Mouse (Mus musculus) cerebellum, adult 9-10 months (tissue): ENCODE measurements around the gene Cmtr1.

ENCODE experiments used
- DNase-seq: peaks from one replicate; pipeline ENCODE4 v3.0.0; 2022

The Cmtr1 gene

DNA sequence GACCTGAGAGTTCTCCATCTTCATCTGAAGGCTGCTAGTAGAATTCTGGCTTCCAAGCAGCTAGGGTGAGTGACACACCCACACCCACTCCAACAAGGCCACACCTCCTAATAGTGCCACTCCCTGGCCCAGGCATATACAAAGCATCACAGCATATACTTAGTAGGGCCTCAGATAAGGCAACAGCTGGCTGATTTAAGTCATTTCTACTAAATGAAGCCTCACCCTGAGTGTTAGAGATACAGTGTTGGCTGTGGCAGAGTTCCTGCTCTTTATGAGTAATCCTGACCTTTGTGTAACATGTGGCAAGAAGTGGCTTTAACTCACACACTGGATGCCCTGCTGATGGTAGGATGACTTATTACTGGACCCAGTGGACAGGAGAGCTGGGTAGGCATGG, 9.5 kb downstream of the Cmtr1 start:
- DNase-seq: no peak

DNA sequence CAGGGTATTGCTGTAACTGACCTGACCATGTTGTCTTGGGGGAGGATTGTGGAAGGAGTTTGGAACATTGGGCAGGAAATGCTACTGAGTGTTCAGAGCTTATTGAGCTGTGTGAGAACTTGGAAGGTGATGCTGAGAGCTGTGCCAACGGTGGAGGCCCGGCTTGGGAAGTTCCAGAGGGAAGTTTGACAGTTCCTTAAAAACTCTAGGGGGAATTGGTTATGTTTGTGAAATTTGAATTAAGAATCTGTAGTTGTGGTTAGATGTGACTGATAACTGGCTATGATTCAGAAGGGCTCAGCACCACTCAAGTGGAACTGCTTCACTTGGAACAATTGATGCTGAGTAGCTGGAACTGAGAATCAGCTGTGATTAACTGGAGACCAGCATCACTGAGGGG, 10.6 kb downstream of the Cmtr1 start:
- no peak for DNase-seq

DNA sequence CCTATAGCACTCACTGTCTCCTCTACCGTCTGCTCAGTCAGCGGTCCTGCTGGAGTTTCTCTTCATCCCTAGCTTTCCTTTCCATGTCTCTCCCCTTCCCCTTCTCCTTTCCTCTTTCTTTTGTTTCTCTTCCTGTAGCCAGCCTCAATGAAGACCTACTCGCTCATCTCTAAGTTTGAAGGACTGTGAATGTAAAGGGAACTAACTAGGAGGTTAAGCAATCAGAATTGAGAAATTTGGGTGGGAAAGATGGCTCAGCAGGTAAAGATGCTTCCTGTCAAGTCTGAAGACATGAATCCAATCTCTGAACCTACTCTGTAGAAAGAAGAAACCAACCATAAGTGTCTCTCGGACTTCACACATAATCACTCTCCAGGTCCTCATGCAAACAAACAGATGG, 12.9 kb downstream of the Cmtr1 start:
- DNase-seq: no peak

DNA sequence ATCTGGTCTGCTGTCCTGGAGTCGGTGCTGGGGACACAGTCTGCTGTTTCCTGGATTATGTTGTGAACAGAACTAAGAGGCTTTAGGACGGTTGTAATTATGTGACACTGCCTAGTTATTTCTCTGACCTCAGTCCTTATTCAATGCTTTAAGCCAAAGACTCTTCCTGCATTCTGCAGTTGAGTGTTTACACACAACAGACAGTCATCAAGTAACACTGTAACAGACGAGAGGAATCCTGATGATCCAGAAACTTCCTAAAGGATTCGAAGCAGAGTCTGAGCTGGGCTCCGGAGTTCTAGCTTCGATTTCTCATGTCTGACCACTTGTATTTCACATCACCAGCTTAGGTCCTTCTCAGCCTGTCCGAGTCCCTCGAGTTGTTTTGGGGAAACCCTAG, 18.1 kb downstream of the Cmtr1 start:
- no peak for DNase-seq

DNA sequence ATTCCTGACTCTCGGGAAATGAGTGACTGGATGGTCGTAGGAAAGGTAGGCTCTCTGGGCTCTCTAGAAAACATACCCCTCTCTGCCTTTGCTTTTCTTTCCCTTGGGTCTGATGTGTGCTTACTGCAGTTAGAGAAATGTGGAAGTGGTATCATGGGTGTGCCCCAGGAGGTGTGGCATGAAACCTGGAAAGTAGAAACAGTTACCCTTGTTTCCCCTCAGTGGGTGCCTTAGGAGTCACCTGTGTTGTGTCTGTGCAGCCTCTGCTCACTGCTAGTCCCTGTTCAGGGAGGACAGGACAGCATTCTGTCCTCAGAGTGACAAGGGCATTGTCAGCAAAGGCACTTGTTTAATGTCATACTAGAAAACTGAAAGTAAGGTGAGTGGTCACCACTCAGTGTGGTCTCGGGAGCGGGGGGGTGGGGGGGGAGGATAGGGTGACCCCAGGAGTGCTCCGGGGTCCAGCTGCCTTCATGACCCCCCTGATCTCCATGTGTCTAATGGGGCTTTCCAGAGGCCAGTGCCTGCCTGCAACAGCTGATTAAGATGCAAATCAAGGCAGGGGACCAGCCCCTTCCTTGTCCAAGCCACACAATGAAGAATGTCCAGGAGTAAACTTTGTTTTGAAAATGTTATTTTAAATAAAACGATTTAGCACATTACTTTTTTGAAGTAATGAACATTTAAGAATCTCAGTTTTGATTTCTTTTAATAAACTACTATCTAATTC, 18.8 kb downstream of the Cmtr1 start:
- DNase-seq: no peak

DNA sequence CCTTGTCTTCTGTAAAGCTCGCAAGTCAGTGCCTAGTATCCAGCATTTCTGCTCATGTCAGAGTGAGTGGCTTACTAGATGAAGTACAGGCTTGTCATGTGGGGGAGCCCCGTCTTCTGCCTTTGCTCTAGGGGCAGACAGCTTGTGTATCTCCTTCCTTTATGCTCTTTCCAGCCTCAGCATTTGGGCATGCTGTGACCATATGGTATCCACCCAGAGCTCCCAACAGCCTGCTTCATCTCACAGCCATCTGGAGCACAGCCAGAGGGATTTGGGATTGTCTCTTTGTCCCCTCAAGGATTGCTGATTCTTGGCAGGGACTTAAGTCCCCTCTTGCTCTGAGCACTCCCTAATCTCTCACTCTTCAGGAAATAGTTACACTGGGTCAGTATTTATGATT, 19.8 kb downstream of the Cmtr1 start:
- peak; percentile 99 for DNase-seq

DNA sequence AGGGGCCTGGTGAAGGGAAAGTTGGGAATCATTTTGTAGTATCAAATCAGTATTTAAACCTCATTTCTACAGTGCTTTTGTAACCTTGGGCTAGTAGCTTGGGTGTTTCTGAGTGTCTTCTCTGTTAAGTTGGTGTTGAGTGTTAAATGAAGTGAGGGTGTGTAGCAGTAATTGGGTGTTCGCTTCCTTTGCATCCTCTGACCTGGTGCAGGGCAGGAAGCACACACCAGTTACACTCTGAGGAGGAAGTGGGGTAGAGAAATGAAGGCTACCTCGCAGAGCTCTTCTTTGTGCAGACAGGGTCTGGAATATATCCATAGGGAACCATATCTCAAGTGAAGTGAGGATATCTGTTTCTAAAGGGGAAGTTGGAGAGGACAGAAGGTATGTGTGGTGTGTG, 20.5 kb downstream of the Cmtr1 start:
- DNase-seq: no peak

DNA sequence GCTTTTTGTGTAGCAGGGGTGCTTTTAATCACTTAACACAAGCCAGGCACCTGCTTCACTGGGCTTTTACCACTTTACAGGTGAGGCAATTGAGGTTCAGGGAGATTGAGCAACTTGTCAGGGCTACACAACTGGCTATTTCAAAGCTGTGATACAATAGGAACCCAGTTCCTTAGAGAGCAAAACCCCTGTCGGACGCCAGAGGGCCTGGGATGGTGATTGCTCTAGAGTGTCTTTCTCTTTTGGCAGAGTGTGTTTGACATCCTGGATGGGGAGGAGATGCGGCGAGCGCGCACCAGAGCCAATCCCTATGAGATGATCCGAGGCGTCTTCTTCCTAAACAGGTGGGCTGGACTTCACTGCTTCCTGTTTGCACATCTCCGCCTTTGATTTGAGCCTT, 21.3 kb downstream of the Cmtr1 start:
- no peak for DNase-seq

DNA sequence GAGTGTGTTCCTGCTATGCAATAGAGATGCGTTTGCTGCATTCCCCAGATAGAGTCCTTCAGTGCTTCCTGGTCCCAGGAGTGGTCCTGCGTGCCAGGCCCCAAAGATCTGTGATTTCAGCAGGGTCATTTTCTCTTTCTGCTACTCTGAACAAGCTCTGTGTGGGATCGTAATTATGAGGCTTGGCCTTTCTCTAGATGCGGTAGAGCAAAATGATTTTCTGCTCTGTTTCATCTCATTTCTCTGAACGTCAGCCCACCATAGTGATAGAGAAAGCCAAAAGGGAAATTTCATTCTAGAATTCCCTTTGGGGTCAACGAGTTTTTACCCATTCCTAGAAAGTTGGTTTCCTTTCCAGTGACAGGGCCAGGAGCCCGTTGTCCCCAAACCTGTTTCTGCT, 21.9 kb downstream of the Cmtr1 start:
- no peak for DNase-seq

DNA sequence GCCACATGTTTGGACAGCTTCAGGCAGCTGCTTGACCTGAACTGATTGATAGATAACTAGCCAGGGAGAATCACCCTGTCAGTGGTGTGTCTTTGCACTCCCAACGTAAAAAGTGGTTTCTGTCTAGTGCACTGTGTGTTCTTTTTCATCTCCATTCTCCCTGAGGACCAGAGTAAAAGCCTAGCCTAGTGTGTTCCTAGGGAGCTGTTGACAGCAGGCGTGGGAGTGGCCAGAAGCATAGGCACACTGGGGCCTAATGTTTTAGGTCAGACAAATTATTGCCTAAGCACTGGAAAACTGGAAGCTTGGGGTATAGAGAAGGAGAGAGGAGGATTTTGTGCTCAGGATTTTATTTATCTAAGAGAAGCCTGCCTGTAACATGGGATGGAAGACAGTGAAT, 22.7 kb downstream of the Cmtr1 start:
- DNase-seq: no peak

DNA sequence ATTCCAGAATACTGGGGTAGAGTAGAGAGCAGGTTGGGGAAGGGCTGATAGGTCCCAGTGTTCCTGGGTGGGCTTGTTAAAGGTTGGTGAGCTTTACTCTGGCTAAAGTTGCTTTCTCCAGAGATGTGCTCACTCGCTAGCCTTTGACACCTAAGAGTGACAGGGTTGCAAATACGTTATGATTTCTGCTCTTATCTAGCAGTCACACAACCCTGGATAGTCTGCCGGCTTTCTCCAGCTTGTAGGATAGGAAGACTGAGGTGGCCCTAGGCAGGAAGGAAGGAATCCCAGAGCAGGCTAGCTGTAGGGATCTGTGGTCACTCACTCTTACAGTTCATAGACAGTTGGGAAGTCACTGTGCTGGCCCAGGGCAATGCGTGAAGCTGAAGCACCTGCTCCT, 23.9 kb downstream of the Cmtr1 start:
- no peak for DNase-seq

DNA sequence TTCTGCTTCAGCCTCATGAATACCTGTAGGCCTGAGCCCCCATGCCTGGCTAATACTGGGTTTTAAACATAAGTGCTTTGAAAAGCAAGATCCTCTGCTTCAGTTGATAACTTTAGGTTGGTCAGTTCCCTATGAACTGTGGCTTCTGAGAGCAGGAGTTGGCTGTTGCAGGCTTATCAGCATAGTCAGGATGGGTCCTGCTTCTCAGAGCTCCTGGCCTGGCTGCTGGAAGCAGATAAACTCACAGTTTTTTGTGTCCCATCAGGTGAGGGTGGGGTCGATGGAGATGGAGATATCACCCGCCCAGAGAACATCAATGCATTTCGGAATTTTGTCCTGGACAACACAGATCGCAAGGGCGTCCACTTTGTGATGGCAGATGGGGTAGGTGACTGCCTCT, 26.4 kb downstream of the Cmtr1 start:
- DNase-seq: no peak

DNA sequence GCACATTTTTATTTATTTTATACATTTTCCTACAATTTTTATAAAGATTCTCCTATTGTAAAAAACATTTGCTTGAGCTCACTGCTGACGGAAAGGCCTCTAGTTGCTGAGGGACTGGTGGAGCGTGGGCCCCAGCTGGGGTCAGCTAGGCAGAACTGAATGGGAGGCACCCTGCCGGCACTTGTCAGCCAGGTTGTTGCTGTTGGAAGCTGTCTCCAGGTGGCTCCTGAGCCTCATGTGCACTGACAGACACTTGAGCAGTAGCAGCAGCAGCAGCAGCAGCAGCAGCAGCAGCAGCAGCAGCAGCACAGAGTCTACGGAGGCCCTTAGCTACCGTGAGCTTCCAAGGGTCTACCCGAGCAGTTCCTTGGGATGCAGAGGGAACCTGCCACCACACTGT, 27.0 kb downstream of the Cmtr1 start:
- DNase-seq: no peak

DNA sequence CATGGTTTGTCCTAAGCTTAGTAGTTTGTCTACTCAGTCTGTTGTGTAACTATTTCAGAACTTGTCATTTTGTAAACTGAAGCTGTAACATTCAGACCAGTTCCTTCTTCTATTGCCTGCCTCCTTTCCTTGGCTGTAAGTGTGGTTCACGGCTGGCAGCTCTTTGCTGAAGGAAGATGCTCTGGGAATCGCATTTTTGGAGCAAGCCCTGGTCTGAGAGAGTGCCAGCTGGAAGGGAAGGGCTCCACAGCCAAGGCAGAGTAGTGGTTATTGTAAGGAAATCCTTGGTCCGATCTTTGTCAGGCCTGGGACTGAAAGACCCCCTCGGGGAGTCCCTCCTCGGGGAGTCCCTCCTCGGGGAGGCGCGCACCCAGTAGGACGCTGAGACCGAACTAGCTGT, 28.2 kb downstream of the Cmtr1 start:
- peak; percentile 71 for DNase-seq

DNA sequence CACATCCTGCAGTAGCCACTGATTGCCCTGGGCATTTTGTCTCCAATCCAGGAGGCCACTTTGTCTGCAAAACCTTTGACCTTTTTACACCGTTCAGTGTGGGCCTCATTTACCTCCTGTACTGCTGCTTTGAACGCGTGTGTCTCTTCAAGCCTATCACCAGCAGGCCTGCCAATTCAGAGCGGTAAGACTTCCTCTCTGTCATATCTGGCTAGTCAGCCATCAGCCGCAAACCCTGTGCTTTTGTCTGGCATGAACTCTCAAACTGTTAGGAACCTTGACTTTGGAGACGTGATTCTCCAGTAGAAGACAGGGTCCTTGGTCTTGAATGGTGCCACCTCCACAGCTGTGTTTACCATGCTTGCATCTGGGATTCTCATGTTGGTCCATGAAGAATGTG, 29.9 kb downstream of the Cmtr1 start:
- DNase-seq: no peak

DNA sequence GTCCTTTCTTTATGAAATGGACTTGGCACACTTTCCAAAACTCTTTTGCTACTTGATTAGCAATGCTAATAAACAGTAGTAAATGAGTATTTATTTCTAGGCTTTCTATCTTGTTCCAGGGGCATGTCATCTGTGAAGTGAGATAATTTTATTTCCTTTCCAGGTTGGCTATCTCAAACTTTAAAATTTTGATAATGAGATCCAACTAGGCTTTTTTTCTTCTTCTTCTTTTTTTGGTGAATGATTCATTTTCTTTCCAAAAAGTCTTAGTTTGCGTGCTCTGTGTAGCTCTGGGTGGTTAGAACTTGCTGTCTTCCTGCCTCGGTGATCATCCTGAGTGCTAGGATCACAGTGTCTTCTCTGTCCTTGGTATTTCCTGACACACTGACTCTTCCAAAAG, 32.4 kb downstream of the Cmtr1 start:
- DNase-seq: no peak

DNA sequence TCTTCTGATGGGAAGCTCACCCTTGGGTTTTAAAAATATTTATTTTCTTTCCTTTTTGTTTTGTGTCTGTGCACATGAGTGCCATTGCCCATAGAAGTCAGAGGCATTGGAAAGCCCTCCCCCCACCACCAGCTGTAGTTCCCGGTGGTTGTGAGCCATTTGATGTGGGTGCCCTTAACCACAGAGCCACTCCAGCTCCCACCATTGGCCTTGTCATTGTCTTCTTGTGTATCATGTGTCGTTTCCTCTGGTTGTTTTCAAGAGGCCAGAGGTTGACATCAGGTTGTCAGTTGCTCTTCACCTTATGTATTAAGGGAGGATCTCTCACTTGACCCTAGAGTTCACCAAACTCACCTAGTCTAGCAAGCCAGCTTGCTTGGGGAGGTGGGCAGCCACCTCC, 33.2 kb downstream of the Cmtr1 start:
- DNase-seq: no peak

DNA sequence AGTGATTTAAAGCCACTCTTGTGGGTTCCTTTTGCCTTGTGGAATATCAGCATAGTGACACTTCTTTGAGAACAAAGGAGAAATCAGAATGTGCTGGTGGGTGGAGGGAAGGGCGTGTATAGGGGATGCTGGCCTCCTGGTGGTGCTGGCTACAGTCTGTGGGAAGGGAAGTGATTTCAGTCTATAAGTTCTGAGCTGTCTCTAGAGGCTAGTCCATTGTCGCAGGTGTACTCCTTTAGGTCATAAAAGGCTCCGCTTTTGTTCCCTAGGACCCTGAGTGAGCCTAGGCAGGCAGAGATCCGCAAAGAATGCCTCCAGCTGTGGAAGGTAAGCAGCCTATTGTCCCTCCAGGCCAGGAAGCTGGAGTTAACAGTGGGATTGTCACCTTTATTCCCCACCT, 34.1 kb downstream of the Cmtr1 start:
- DNase-seq: no peak

DNA sequence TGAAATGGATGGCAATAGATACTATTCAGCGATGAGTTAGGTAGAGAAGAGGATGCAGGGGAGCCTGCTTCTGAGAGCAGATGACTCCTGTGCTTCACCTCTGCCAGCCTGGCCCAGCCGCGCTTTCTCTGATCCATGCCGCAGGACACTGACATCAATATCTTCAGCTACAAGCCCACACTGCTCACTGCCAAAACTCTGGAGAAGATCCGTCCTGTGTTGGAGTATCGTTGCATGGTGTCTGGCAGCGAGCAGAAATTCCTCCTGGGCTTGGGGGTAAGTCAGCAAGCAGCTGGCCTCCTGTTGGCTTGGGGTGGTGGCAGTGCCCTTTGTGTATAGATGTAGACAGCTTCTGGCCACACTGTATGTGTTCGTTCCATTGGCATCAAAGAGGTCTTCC, 36.5 kb downstream of the Cmtr1 start:
- no peak for DNase-seq

DNA sequence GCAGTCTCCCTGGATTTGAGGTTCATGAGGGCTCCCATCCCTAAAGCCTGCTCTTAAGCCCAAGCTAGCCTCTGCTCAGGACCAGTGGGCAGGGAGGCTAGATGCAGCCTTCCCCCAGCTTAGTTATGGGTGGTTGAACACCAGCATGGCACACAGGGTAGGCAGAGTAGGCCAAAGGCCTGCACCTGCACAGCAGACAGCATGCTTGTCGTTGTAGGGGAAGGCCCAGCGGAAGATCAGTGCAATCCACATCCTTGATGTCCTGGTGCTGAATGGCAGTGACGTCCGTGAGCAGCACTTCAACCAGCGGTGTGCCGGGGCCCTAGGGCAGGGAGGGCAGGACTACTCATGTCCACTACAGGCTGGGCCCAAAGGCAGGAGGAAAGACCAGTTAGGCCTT, 38.0 kb downstream of the Cmtr1 start:
- DNase-seq: no peak

DNA sequence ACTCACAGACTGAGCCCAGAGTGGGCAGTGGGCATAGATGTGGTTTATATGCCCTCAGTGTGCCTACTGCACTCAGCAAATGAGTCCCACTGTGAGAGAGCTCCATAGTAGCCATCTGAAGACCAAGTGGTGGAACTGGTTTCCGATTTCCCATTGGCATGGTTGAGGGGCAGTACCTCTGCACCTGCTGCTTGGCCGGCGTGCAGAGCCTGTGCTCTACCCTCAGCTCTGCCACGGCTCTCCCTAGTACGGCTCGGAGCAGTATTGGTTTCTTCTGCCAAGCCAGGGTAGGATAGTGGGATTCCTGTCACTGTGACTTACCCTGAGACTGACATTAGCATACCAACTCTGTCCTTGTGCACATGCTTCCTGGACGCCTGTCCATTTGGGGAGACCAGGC, 40.2 kb downstream of the Cmtr1 start:
- DNase-seq: no peak

DNA sequence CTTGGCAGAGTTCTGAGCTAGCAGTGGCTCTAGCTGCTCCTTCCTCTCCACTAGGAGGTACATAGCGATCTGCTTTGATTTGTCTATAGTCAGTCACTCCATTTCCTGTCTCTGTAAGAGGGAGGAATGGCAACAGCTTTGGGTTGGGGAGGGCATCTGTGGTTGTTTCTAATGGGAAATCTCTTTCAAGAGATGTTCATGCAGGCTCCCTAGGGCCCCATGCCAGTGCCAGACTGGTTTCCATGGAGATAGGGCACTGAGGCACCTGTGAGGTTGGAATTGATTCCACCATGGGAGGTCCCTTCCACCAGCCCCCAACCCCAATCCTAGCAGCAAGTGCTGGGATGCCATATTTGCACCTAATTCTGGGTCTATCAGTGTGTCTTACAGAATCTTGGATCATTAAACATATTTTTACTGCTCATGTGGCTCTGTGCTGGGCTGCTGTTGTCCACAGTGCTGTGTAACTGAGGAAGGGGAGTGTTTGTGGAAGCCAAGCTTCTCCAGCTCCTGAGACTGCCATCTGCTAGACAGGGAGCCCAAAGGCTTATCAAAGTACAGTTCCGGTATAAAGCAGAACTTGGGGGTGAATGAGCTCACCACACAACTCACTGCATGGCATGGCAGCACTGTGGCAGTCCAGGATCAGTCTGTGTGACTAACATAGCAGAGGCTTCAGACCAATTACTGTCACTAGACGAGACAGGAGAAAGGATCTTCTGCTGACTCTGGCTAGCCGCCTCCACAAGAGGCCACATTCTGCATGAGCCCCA, 42.7 kb downstream of the Cmtr1 start:
- DNase-seq: no peak

DNA sequence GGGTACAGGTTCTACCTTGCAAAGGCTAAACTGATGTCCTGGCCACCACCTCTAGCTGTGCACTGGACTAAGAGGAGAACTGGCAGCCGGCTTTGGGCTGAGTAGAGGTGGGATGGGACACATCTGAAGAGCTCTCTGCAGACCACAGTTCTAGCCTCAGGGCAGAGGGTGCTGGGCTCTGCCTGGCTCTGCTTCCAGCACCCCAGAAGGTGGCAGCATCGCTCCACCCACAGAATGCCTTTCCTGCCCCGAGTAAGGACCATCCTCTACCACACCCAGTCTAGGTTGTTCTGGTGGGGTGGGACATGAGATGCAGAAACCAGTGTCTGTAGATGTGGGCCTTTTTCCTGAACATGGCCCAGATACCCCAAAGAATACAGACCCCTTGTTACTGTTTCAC, 44.4 kb downstream of the Cmtr1 start:
- peak; percentile 56 for DNase-seq

DNA sequence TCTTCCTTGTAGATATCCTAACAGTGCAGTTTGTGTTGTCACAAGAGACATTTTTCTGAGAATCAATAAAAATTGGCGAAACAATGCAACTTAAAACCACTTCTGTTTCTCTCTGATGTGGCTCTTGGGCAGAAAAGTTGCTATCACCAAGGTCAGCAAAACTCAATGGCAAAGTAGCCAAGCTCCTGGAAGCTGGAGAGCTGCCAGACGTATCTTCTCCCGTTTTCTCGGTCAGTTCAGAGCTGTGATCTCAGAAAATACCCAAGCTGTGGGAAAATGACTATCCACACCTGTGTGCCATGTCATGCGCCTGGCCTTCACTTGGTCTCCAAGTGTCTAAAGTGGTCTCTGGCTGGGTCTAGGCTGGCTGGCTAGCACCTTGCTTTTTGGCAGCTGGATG, 45.5 kb downstream of the Cmtr1 start:
- DNase-seq: no peak

DNA sequence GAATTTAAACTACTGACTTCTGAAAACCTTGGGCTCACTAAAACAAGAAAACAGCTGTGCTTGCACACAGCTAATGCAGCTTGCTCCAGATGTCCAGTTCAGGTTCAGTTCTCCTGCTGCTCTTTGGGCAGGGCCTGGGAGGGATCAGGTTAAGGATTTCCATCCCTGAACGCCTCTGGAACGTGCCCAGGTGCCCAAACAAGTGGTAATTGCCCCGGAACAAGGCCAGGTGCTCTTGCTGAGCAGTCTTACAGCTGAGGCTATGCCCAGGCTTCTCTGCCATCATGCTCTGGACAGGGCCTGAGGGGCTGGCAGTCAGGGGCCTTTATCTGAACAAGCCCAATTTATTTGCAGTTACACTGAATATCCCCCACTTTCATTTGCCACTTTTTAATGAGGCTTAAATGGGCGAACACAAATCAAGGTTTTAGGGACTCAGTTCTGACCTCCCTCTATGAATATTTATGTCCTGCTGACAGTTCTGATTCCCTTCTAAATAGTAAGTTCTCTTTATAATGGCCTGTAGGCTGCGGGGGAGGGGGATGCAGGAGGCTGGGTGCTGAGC, 46.7 kb downstream of the Cmtr1 start:
- DNase-seq: no peak
